Mouse (Mus musculus) bone marrow, adult 2 months (tissue): ENCODE data around the gene Slc44a5.

Experiments
- CTCF ChIP-seq: fragments of 200-500 bp; IDR thresholded peaks from 2 replicates; pipeline ENCODE4 v1.5.1; 2011; ENCODE audit warnings: low read length, control low read depth; ENCODE audit not compliant: control insufficient read depth, insufficient read depth
- POLR2A ChIP-seq: fragments of 200-500 bp; IDR thresholded peaks from 2 replicates; pipeline ENCODE4 v1.6.1; 2011; ENCODE audit warnings: low read depth, mild to moderate bottlenecking, control low read depth, low read length, borderline replicate concordance; ENCODE audit not compliant: control insufficient read depth

DNA sequence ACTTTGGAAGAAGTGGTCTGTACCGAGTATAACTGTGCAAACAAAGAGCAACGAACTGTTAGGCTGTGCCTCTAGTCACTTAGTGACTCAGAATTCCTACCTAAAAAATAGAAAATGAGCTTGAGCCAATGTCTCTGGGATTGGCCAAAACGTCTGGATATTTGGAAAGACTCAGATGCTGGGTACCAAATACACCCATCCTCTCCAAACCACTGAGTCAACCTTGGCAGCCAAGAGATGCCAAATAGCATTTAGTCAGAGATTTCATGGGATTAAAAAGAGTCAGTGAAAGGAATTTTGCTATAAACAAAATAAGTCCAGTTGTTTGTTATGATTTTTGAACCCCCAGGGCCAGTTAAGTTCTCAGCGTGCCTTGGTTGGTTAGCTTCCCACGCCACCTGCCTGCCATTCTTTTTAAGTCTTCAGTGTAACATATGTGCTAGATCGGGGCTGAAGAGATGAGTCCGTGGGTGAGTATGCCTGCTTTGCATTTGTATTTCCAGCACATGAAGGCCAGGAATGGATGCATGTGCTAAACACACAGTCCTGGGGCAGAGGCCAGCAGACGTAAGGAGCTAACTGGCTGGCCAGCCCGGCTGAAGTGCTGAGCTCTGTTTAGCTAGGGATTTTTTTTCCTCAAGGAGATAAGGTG is 320.7 kb downstream of the Slc44a5 start:
- TF ChIP-seq CTCF (no peak), POLR2A (no peak)
